Mouse (Mus musculus) lung, adult 2 months (tissue): ENCODE results near the gene Gm11236. TPM values are rescaled to one million over a fixed set of nuclear protein-coding genes. Genes with fewer than 3 reads are reported as not detected.
"Not testable (repeated sequence)": the region's sequence is repeated elsewhere in the genome, so short reads cannot be mapped to it uniquely, and the experiment has no call there.

Experiments
- DNase-seq: peaks from one replicate; pipeline ENCODE4 v3.0.0; 2022
- H3K4me1 ChIP-seq: fragments of 200-500 bp; 2 replicates; pipeline ENCODE4 v1.6.1; 2011; ENCODE audit warnings: low read length; ENCODE audit not compliant: control insufficient read depth, insufficient read depth
- H3K4me3 ChIP-seq: fragments of 200-500 bp; replicated peaks from 2 replicates; pipeline ENCODE3; 2011; ENCODE audit warnings: low read depth, mild to moderate bottlenecking, control low read depth, low read length; ENCODE audit errors: extremely low read depth
- CTCF ChIP-seq: fragments of 200-500 bp; IDR thresholded peaks from 2 replicates; pipeline ENCODE4 v1.5.1; 2011; ENCODE audit warnings: mild to moderate bottlenecking, low read length, control low read depth; ENCODE audit not compliant: insufficient read depth
- POLR2A ChIP-seq: fragments of 200-500 bp; IDR thresholded peaks from 2 replicates; pipeline ENCODE4 v1.6.1; 2011; ENCODE audit warnings: low read depth, mild to moderate bottlenecking, control low read depth, low read length, borderline replicate concordance; ENCODE audit errors: extremely low read depth
- WGBS: fragments of 180-500 bp; shearing (Covaris S2); methylation state at CpG from one replicate; pipeline ENCODE4 v1.1.7; 2018; 5-methylcytosine and 5-hydroxymethylcytosine counted together
- polyA plus RNA-seq: library from polyadenylated mRNA; depleted of rRNA; stranded (reverse); fragments of >200 nt; gene quantifications from 2 replicates; pipeline ENCODE4 v1.2.3, GENCODE M21; 2012; rRNA removed

Gm11236 gene
- polyA plus RNA-seq, result not detected in 2 replicates

DNA sequence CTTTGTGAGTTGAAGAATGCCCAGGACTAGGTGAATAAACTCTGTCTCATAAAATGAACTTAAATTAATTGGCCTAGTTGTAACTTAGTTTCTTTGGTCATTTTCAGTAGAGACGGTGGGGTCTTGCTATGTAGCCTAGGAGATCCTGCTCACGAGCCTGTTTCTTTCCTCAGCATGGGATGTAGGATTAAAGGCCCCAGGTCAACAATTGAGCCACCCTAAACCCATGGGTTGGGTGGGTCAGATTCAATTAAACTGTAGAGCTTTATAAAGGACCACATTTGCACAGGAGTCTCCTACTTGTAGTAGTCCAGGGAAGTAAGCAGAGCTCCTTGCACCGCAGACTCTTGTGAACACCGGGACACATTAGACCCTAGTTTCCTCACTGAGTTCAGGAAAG lies at the start of gene Gm11236:
Gene Gm11236, plus strand, starts transcription at position 301 of the 400 bp plus-strand sequence.
- no CpG with 5 or more reads among the region's 4 CpGs for WGBS
- not testable (repeated sequence) for H3K4me3 ChIP-seq, DNase-seq, H3K4me1 ChIP-seq

DNA sequence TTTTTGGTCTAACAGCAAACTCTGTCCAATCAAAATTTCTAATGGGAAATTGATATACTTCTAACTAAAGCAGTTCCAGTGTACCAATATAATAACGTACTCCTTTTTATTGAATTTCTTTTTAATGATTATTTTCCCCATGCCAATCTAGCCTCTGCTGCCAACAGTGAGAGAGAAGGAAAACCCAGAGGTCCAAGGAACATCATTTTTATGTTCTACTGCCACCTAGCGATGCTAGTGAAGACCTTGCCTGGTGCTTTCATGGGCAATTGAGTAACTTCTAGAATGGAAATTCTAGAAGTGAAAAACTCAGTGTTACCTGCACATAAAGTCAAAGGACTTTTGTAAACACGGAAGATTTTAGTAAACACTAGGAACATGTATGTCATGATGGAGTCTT lies 38.7 kb upstream of the Gm11236 start:
- no peak for DNase-seq
- 6% methylated on average over 3 of the region's 3 CpGs for WGBS
- no peaks in the 10 kb centered on the region for H3K4me1 ChIP-seq
- no peak overlapping the region for H3K4me3 ChIP-seq
- no peak for TF ChIP-seq CTCF
- TF ChIP-seq POLR2A, result no peak

DNA sequence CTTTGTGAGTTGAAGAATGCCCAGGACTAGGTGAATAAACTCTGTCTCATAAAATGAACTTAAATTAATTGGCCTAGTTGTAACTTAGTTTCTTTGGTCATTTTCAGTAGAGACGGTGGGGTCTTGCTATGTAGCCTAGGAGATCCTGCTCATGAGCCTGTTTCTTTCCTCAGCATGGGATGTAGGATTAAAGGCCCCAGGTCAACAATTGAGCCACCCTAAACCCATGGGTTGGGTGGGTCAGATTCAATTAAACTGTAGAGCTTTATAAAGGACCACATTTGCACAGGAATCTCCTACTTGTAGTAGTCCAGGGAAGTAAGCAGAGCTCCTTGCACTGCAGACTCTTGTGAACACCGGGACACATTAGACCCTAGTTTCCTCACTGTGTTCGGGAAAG lies 30.3 kb upstream of the Gm11236 start, which contains the start of gene Gm11238:
Gene Gm11238, plus strand, starts transcription at position 301 of the 400 bp plus-strand sequence.
- not testable (repeated sequence) for DNase-seq, H3K4me1 ChIP-seq, H3K4me3 ChIP-seq
- no CpG with 5 or more reads among the region's 3 CpGs for WGBS

DNA sequence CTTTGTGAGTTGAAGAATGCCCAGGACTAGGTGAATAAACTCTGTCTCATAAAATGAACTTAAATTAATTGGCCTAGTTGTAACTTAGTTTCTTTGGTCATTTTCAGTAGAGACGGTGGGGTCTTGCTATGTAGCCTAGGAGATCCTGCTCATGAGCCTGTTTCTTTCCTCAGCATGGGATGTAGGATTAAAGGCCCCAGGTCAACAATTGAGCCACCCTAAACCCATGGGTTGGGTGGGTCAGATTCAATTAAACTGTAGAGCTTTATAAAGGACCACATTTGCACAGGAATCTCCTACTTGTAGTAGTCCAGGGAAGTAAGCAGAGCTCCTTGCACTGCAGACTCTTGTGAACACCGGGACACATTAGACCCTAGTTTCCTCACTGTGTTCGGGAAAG lies 15.2 kb upstream of the Gm11236 start, which contains the start of gene Gm11237:
Gene Gm11237, plus strand, starts transcription at position 301 of the 400 bp plus-strand sequence.
- not testable (repeated sequence) for DNase-seq, H3K4me1 ChIP-seq, H3K4me3 ChIP-seq
- no CpG with 5 or more reads among the region's 3 CpGs for WGBS

DNA sequence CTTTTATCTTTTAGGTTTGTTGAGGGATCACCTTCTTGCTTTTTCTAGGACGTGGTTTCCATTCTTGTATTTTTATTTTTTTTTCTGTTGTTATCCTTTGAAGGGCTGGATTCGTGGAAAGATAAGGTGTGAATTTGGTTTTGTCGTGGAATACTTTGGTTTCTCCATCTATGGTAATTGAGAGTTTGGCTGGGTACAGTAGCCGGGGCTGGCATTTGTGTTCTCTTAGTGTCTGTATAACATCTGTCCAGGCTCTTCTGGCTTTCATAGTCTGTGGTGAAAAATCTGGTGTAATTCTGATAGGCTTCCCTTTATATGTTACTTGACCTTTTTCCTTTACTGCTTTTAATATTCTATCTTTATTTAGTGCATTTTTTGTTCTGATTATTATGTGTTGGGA lies 23.9 kb downstream of the Gm11236 start:
- not testable (repeated sequence) for H3K4me3 ChIP-seq, DNase-seq, H3K4me1 ChIP-seq
- 74% methylated on average over 4 of the region's 4 CpGs for WGBS

DNA sequence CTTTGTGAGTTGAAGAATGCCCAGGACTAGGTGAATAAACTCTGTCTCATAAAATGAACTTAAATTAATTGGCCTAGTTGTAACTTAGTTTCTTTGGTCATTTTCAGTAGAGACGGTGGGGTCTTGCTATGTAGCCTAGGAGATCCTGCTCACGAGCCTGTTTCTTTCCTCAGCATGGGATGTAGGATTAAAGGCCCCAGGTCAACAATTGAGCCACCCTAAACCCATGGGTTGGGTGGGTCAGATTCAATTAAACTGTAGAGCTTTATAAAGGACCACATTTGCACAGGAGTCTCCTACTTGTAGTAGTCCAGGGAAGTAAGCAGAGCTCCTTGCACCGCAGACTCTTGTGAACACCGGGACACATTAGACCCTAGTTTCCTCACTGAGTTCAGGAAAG lies 30.1 kb downstream of the Gm11236 start, which contains the start of gene Gm11239:
Gene Gm11239, plus strand, starts transcription at position 301 of the 400 bp plus-strand sequence.
- WGBS, result no CpG with 5 or more reads among the region's 4 CpGs
- H3K4me3 ChIP-seq, DNase-seq, H3K4me1 ChIP-seq: not testable (repeated sequence)

DNA sequence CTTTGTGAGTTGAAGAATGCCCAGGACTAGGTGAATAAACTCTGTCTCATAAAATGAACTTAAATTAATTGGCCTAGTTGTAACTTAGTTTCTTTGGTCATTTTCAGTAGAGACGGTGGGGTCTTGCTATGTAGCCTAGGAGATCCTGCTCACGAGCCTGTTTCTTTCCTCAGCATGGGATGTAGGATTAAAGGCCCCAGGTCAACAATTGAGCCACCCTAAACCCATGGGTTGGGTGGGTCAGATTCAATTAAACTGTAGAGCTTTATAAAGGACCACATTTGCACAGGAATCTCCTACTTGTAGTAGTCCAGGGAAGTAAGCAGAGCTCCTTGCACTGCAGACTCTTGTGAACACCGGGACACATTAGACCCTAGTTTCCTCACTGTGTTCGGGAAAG lies 45.3 kb downstream of the Gm11236 start, which contains the start of gene Gm428:
Gene Gm428, plus strand, starts transcription at position 301 of the 400 bp plus-strand sequence.
- WGBS, result 76% methylated on average over 2 of the region's 4 CpGs
- DNase-seq, H3K4me1 ChIP-seq, H3K4me3 ChIP-seq: not testable (repeated sequence)

Other genes with a start within 250 kb of the Gm11236 start
- gene Gm11487, start 233.0 kb upstream of the Gm11236 start, polyA plus RNA-seq, result not detected in 2 replicates
- not detected in 2 replicates for gene Gm11238, start 30.2 kb upstream of the Gm11236 start, polyA plus RNA-seq
- not detected in 2 replicates for gene Gm11237, start 15.1 kb upstream of the Gm11236 start, polyA plus RNA-seq
- not detected in 2 replicates for gene Gm11239, start 30.2 kb downstream of the Gm11236 start, polyA plus RNA-seq
- not detected in 2 replicates for gene Gm428, start 45.4 kb downstream of the Gm11236 start, polyA plus RNA-seq
- 4.5 and 4.9 TPM in 2 replicates for gene Rasef, start 152.9 kb downstream of the Gm11236 start, polyA plus RNA-seq
- not detected in 2 replicates for gene Gm11758, start 238.1 kb downstream of the Gm11236 start, polyA plus RNA-seq